Comparison of ENCODE assay signal across 18 mouse cellular contexts in genomic region chr19:59465751-59466410, GRCm38 (mm10). TPM values are rescaled to one million over a fixed set of nuclear protein-coding genes. Genes with fewer than 3 reads are reported as not detected.
DNase-seq lines count a peak whose midpoint lies in the region; ATAC-seq and TF ChIP-seq lines count a peak whose summit lies in the region.
"Had no signal": no experiment of that assay in that cellular context is flagged by ENCODE, and none has a peak within 500 bp of the region (broad histone marks: within the 10 kb centered on the region; RNA-seq: fewer than 3 reads in every experiment).

No protein-coding gene starts in this region.

- H3K9ac ChIP-seq in hindbrain, embryonic 11.5 days (ENCODE audit: low read depth, low read length): no peak overlapping the region
- H3K9ac ChIP-seq in hindbrain, embryonic 12.5 days: no peak overlapping the region
- H3K9ac ChIP-seq in forebrain, postnatal 0 days: no peak overlapping the region
- H3K9ac ChIP-seq: lung, embryonic 15.5 days had no signal

- no peak overlapping the region for H3K4me3 ChIP-seq in hindbrain, embryonic 11.5 days (ENCODE audit: low read depth, low read length)
- no peak overlapping the region for H3K4me3 ChIP-seq in hindbrain, embryonic 12.5 days
- H3K4me3 ChIP-seq in forebrain, postnatal 0 days (ENCODE audit: low read depth, low read length): no peak overlapping the region
- H3K4me3 ChIP-seq: lung, embryonic 15.5 days had no signal

- H3K27me3 ChIP-seq in hindbrain, embryonic 11.5 days (ENCODE audit: control insufficient read depth, insufficient read depth, low read length): peaks cover 92% of the 10 kb centered on the region
- H3K27me3 ChIP-seq in hindbrain, embryonic 12.5 days: peaks cover 96% of the 10 kb centered on the region
- peaks cover 50% of the 10 kb centered on the region for H3K27me3 ChIP-seq in forebrain, postnatal 0 days (ENCODE audit: insufficient read depth, low read length)

- no peaks in the 10 kb centered on the region for H3K36me3 ChIP-seq in hindbrain, embryonic 11.5 days (ENCODE audit: control insufficient read depth, insufficient read depth, low read length)
- no peaks in the 10 kb centered on the region for H3K36me3 ChIP-seq in hindbrain, embryonic 12.5 days
- no peaks in the 10 kb centered on the region for H3K36me3 ChIP-seq in forebrain, postnatal 0 days (ENCODE audit: insufficient read depth)
- H3K36me3 ChIP-seq: lung, embryonic 15.5 days had no signal

- peaks cover 1% of the 10 kb centered on the region; the same call in 1 of the 2 replicates for H3K4me1 ChIP-seq in hindbrain, embryonic 11.5 days (replicated peaks; ENCODE audit: control insufficient read depth, insufficient read depth, low read length)
- H3K4me1 ChIP-seq in hindbrain, embryonic 12.5 days: peaks cover 27% of the 10 kb centered on the region
- peaks cover 15% of the 10 kb centered on the region; the same call in 1 of the 2 replicates for H3K4me1 ChIP-seq in forebrain, postnatal 0 days (ENCODE audit: insufficient read depth)

- H3K27ac ChIP-seq in hindbrain, embryonic 11.5 days (ENCODE audit: low read depth, low read length): no peak overlapping the region
- H3K27ac ChIP-seq in hindbrain, embryonic 12.5 days: no peak overlapping the region
- H3K27ac ChIP-seq in forebrain, postnatal 0 days (ENCODE audit: low read depth, low read length): 0 out of 2 replicates have a peak overlapping the region, but pooled peaks have one; percentile 16
- H3K27ac ChIP-seq: lung, embryonic 15.5 days had no signal

- no peak for ATAC-seq in hindbrain, embryonic 11.5 days (ENCODE audit: low FRiP score)
- no peak for ATAC-seq in hindbrain, embryonic 12.5 days (ENCODE audit: low FRiP score)
- ATAC-seq in forebrain, postnatal 0 days: no peak

- H3K9me3 ChIP-seq in hindbrain, embryonic 11.5 days (ENCODE audit: control insufficient read depth, low read length): no peaks in the 10 kb centered on the region
- no peaks in the 10 kb centered on the region for H3K9me3 ChIP-seq in hindbrain, embryonic 12.5 days (replicated peaks)
- H3K9me3 ChIP-seq in forebrain, postnatal 0 days (ENCODE audit: low read length): no peaks in the 10 kb centered on the region
- H3K9me3 ChIP-seq: lung, embryonic 15.5 days had no signal

- no peak overlapping the region for H3K4me2 ChIP-seq in hindbrain, embryonic 11.5 days (replicated peaks; ENCODE audit: low read depth, low read length)
- no peak overlapping the region for H3K4me2 ChIP-seq in hindbrain, embryonic 12.5 days (replicated peaks)
- peak overlapping the region; percentile 21 for H3K4me2 ChIP-seq in forebrain, postnatal 0 days (ENCODE audit: low read depth)
- H3K4me2 ChIP-seq: lung, embryonic 15.5 days had no signal

- no peak for TF ChIP-seq CTCF in forebrain, postnatal 0 days (IDR thresholded peaks at IDR 0.05; ENCODE audit: low read depth)

- peak; percentile 51 for DNase-seq in hindbrain, embryonic 11.5 days (ENCODE audit: low spot score)
- peak; percentile 30 for DNase-seq in retina, postnatal 1 day
- DNase-seq in retina, embryonic 14.5 days (ENCODE audit: low spot score): no peak
- peak; percentile 33 for DNase-seq in forebrain, postnatal 0 days
- no peak for DNase-seq in Muller cell, postnatal 12 days (ENCODE audit: inconsistent ontology term)
- no peak for DNase-seq in right cerebral cortex, adult 2 months (ENCODE audit: low spot score in 2 of 2)
- DNase-seq in adrenal gland, adult 8-10 months: no peak
- DNase-seq: adrenal gland, postnatal 36 days; cerebellum, adult 11 months; heart, adult 18-20 months; liver; right cerebral cortex, postnatal 14 days had no signal

- WGBS in hindbrain, embryonic 11.5 days: under 1% methylated on average over 10 of the region's 10 CpGs
- WGBS in hindbrain, embryonic 12.5 days: under 1% methylated on average over 10 of the region's 10 CpGs
- 15% methylated on average over 10 of the region's 10 CpGs for WGBS in forebrain, postnatal 0 days

RNA-seq across cellular contexts. Expression of gene Emx2, which starts 7.7 kb away (rescaled TPM):
- 1.0 and 1.4 TPM in 2 replicates for polyA plus RNA-seq in hindbrain, embryonic 11.5 days (2014; fragmentation: Nextera tagmentation; extraction: Ambion mirVana)
- polyA plus RNA-seq in hindbrain, embryonic 12.5 days (2016; fragmentation: Nextera tagmentation; extraction: Ambion mirVana): 2.8 and 4.8 TPM in 2 replicates
- 3.2 and 6.0 TPM in 2 replicates for total RNA-seq in forebrain, postnatal 0 days (2014; rRNA removed)
- polyA plus RNA-seq in forebrain, postnatal 0 days (2015; fragmentation: Nextera tagmentation; extraction: Ambion mirVana): 4.7 and 11.2 TPM in 2 replicates
- total RNA-seq in adrenal gland, adult 8-10 months (2022): under 1 TPM in 2 of 4 experiments, not detected in 2; 0.10 to 0.15 TPM
- total RNA-seq: megakaryocyte, adult 5-6 weeks had no signal
- polyA plus RNA-seq: heart, postnatal 0 days; intestine, embryonic 14.5 days; neural tube, embryonic 14.5 days had no signal

Comparison
In these comparisons a context has a peak if more than half of its experiments do, and no peak if none do; other contexts are left out.
1. DNase-seq: peak in hindbrain, embryonic 11.5 days (single experiment), retina, postnatal 1 day (single experiment) and forebrain, postnatal 0 days (single experiment); none in retina, embryonic 14.5 days (single experiment), Muller cell, postnatal 12 days (single experiment), right cerebral cortex, adult 2 months (0 of 2) and adrenal gland, adult 8-10 months (single experiment).